Mouse (Mus musculus): ENCODE measurements at regions not wholly inside any gene's neighbourhood (a gene's known extent, or its start where the extent isn't known, plus 50 kb on each side); places are given as distances from the start of the nearest gene placed in this dataset.

GRCm38 (mm10) chr2:72592011-72592410 lies 116.1 kb downstream of the Cdca7 start:
- TF ChIP-seq EP300 (IDR thresholded peaks at IDR 0.05) (no peak), CTCF (IDR thresholded peaks at IDR 0.05) (no peak)
